Mouse (Mus musculus): Measurements from ENCODE around the gene Lelp1. TPM values are rescaled to one million over a fixed set of nuclear protein-coding genes. Genes with fewer than 3 reads are reported as not detected.

Lelp1 gene
- not detected for polyA plus RNA-seq (2017; shearing (Covaris generic))

GRCm38 (mm10) chr3:92142644-92143043, at the start of gene Lelp1:
TSS of gene Lelp1 (minus strand) at chr3:92142744.

GRCm38 (mm10) chr3:92123847-92124246, 18.7 kb downstream of the Lelp1 start, which contains the start of gene Prr9:
TSS of gene Prr9 (minus strand) at chr3:92123947.

Other genes starting within 250 kb of the Lelp1 start
- not detected for gene Pglyrp3, start 128.2 kb downstream of the Lelp1 start, polyA plus RNA-seq (2017; shearing (Covaris generic))
- gene Lor, start 59.6 kb downstream of the Lelp1 start, polyA plus RNA-seq (2017; shearing (Covaris generic)): not detected
- not detected for gene Prr9, start 18.8 kb downstream of the Lelp1 start, polyA plus RNA-seq (2017; shearing (Covaris generic))
- not detected for gene Sprr2a1, start 73.1 kb upstream of the Lelp1 start, polyA plus RNA-seq (2017; shearing (Covaris generic))
- gene Sprr2a2, start 73.2 kb upstream of the Lelp1 start, polyA plus RNA-seq (2017; shearing (Covaris generic)): not detected
- gene Sprr2a3, start 142.7 kb upstream of the Lelp1 start, polyA plus RNA-seq (2017; shearing (Covaris generic)): not detected
- not detected for gene Sprr2b, start 173.9 kb upstream of the Lelp1 start, polyA plus RNA-seq (2017; shearing (Covaris generic))
- gene Sprr2d, start 196.4 kb upstream of the Lelp1 start, polyA plus RNA-seq (2017; shearing (Covaris generic)): not detected
- gene Sprr2e, start 209.4 kb upstream of the Lelp1 start, polyA plus RNA-seq (2017; shearing (Covaris generic)): not detected
- gene Sprr2f, start 222.4 kb upstream of the Lelp1 start, polyA plus RNA-seq (2017; shearing (Covaris generic)): not detected
- gene Sprr2h, start 242.9 kb upstream of the Lelp1 start, polyA plus RNA-seq (2017; shearing (Covaris generic)): not detected